Mouse (Mus musculus) layer of hippocampus, adult 9-10 months (tissue): ENCODE measurements around the gene Mogat2.

Experiments used
- DNase-seq: peaks from one replicate; pipeline ENCODE4 v3.0.0; 2022; ENCODE audit warnings: low spot score

Gene Mogat2

DNA sequence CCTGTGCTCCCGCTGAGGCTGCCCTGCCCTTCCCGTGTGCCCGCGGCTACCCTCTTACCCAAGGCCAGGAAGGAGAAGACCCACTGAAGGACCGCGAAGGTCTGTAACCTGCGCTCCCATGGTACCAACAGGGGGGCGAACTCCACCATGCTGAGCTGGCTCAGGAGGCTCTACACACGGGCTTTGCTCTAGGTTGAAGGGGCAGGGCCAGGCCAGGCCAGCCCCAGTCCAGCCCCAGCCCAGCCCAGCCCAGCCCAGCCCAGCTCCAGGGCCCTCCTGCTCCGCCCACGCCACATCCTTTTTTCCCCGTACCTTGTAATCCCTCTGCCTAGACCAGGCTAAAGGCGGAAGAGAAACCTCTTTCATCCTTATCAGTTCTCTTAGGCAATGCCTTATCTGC lies at the start of gene Mogat2:
Gene Mogat2 (minus strand): TSS at position 203 of the 400 bp plus-strand sequence.
- DNase-seq, result no peak

DNA sequence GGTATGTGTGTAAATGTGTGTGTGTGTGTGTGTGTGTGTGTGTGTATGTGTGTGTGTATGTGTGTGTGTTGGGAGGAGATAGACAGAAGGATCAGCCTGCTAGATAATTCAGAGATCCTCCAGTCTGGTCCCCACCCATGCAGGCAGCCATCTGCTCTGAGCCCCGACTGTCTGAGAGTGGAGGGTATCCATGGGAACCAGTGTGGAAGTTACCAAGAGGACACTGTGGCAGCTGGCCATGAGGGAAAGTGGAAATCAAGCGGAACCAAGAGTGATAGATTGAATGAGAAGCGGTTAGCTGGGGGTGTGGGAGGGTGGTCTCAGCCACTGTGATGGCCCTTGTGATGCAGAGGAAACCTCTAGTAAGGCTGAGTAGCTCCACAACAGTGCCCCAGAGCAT lies 48.9 kb upstream of the Mogat2 start:
- no peak for DNase-seq

DNA sequence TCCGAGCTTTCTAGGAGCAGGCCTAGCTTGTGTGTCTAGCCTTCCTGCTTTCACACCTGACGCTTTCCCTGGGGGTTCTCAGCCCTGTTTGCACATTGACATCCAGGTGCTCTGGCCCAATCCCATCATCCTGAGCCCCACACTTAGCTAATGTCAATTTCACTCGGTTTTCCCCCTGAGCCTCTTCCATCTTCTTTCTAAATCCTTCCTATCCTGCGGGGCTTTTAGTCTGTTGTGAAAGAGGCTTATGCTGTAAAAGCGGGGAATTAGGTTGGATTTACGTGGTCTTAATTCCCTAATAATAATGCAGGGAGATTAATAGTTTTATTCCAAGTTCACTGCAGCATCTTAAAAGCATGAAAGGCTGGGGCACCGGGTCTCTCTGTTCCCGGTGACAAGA lies 41.2 kb upstream of the Mogat2 start:
- DNase-seq, result no peak

DNA sequence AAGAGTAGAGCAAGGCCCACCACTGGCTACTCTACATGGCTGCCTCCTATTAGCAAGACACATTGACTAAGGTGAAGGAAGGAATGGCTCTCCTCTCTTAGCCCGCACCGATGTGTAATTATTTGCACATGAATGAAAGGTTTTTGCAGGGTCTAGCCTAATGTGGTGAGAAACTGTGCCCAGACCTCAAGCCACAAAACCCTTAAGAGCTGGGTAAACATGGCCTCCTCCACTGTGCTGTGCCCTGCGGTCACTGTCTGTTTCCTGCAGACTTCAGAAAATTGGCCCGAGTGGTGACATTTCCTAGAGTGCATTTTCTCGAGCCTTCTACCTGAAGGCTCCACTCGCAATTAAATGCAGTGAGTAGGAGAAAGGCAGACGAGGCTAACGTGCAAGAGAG lies 39.9 kb upstream of the Mogat2 start:
- DNase-seq, result no peak

DNA sequence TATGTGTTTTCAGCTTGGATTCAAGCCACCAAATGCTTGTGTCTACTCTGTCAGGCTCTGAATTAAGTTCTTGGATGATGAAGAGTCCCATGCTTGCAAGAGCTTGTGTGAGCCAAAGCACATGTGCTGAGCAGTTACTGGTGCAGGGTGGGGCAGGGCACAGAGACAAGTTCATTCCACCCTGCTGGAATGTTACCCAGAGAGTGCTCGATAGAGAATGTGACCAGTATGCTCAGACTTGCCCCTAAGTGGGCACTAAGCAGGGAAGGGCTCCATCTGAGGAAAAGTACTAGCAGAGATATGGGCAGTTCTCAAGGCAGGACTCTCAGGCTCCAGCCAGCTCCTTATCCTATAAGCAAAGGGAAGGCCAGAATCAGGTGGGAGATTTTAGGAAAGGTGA lies 38.3 kb upstream of the Mogat2 start:
- no peak for DNase-seq

DNA sequence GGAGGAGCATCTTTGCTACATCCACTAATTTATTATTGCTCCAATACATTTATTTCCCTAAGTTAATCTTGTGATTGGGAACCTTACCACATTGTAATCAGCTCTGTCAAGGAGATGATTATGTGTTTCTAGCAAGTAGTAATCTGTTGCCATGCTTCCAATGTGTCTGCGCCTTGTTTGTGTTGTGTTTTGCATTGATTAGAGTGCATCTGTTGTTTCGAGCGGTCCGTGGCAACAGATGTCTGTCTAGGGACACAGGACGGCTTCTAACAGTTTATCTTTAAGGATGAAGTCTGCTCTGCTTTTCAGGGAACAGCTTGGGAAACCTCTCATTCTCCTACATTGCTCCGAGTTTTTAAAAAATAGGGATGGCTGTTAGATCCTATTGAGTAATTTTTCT lies 36.7 kb upstream of the Mogat2 start:
- no peak for DNase-seq

DNA sequence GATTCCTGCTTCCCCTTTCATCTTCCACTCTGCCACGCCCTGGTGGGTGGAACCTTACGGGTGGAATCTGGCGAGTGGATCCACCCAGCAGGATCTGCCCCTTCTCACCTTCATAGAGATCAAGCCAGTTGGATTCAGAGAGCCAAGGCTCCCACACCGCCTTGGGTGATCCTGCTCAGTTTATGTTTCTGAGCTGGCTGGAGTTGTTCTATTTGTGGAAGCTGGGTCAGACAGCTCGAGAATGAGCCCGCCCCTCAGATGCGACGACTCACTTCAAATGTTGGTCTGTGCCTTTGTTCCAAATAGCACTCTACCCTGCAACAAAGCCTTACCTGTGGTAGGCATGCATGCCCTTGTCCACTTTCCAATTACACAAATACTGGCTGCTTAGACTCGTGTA lies 33.2 kb upstream of the Mogat2 start:
- DNase-seq, result no peak

DNA sequence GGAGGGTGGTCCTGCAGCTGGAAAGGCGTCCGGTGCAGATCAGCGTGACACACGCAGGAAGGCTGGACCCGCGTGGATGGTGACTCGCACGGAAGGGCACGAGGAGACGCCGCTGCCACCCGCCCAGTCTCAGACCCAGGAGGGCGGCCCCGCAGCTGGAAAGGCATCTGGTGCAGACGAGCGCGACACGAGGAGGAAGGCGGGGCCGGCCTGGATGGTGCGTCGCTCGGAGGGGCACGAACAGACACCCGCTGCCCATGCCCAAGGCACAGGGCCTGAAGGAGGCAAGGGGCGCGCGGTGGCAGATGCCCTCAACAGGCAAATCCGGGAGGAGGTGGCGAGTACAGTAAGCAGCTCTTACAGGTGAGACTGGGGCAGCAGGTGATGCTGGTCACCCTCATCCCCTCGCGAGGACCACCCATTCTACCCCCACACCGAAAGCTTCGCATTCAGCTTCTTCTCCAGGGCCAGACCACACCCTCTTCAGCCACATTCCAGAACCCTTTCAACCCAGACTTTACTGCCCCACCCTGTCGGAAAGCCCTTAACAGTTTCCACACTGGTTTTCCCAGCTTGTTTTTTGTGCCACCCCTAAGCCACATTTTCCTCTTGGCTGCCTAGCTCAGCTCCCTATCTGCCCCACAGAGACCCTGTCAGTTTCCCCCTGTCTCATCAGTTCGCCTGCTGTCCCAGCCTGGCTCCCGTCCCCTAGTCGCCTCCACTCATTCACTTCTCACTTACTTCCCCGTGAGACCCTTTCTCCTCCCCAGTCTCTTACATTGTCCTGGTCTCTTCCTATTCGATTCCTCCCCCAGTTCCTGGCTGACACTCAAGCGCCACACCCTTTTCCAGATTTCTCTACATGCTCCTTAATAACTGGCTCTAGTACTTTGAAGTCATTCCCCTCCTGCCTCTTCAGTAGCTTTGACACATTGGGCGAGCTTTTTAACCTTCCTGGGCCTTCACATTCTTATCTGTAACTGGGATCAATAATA lies 30.8 kb upstream of the Mogat2 start:
- no peak for DNase-seq

DNA sequence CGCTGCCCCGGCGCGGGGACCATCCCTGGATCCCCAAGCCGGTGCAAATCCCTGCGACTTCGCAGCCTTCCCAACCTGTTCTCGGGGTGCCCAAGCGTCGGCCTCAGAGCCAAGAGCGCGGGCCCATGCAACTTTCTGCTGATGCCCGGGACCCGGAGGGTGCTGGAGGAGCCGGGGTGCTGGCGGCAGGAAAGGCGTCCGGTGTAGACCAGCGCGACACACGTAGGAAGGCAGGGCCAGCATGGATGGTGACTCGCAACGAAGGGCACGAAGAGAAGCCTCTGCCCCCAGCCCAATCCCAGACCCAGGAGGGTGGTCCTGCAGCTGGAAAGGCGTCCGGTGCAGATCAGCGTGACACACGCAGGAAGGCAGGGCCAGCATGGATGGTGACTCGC lies 30.1 kb upstream of the Mogat2 start:
- DNase-seq, result no peak

DNA sequence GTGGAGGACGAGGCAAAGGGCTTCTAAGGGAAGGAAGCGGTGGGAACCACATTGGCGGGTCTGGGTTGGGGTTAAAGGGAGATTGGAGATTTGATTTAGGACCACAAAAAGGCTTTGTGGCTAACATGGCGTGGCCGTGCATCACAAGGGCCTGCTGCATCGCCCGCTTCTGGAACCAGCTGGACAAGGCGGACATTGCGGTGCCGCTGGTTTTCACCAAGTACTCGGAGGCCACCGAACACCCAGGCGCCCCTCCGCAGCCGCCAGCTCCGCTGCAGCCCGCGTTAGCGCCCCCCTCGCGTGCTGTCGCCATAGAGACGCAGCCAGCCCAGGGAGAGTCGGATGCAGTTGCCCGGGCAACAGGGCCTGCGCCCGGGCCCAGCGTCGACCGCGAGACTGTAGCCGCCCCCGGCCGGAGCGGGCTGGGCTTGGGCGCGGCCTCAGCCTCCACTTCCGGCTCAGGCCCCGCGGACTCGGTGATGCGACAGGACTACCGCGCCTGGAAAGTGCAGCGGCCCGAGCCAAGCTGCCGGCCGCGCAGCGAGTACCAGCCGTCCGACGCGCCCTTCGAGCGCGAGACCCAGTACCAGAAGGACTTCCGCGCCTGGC lies 29.6 kb upstream of the Mogat2 start:
- no peak for DNase-seq

DNA sequence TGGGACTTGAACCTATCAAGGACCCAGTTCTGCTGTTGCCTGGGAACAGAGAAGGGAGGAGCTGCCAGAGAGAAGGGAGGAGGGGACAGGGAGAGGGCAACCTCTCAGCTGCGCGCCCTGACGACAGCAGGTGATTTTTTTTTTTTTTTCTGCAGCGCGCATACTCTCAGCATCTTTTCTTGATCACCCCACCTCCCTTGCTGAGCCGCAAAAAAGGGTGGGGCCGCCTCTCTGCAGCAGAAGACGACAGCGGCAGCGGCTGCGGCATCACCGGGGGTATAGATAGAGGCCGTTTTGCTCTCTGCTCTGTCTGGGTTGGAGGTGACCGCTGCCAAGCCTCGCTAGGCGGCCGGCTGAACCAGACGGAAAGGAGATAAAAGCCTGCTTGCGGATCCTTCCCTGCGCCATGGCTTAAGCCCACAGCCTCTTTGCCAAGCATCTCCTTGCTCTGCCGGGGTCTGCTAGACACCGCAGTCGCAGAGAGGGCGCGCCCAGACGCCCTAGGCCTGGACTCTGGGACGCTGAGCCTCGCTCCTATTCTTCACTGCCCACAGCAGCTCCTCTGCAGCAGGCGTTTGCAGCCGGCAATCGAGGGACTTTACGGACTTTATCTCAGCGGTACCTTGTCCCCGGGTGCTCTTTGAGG lies 29.0 kb upstream of the Mogat2 start, which contains the start of gene Map6:
Gene Map6 (plus strand): TSS at position 197 of the 646 bp plus-strand sequence.
- no peak for DNase-seq

DNA sequence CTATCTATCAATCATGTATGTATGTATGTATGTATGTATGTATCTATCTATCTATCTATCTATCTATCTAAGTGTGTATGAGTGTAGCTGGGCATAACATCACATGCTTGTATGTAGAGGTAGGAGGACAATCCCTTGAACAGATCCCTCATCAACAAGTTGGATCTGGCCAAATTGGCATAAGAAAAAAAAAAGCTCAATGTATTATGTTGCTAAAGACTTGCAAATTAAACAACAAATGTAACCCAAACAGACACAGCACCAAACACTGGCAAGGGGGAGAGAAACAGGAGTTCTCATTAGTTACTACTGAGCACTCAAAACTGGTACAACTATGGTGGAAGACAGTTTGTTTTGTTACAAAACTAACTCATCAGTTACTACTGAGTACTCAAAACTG lies 26.2 kb upstream of the Mogat2 start:
- no peak for DNase-seq

DNA sequence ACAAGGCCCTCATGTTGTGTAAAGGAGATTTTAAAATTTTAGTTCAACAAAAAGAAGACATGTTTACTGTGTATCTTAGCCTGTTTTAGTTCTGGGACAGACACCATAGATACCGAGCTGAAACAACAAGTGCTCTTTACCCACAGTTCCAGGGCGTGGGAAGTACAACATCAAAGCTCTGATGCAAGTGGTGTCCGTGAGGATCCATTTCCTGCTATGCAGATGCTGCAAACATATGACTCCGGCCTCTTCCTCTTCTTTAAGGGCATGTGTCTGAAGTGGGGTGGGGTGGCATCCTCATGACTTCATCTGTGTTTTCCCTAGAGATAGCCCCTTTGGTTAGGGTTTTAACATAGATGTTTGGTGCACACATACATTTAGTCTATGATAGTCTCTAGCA lies 25.1 kb upstream of the Mogat2 start:
- DNase-seq, result no peak

DNA sequence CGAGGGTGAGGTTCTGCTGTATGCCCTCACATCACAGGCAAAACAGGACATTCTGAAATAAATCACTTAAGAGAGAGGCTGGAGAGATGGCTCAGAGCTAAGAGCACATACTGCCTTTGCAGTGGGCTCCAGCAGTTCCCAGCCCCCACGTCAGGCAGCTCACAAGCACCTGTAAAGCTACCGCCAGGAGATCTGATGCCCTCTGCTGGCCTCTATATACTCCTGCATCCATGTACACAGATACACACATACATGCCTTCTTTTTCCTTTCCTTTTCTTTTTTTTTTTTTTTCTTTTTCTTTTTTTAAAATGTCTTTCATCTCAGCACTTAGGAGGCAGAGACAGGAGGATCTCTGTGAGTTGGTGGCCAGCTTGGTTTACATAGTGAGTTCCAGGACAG lies 23.5 kb upstream of the Mogat2 start:
- no peak for DNase-seq

DNA sequence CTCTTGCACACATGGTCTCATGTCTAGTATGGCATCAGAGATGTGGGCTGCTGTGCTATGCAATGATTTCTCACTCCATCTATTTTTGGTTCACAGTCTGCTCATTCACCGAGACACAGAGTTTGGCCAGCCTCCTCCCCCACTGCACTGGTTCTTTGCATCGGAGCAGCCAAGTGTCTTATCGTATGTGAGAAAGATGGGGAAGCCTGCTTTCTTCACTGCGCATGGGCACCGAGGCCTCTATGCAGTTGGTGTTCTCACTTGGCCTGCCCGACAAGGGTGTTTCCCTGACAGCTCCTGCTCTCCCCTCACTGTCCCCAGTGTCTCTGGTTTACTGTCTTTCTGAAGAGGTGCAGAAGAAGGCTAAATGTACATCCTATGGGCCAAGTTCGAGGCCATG lies 16.6 kb upstream of the Mogat2 start:
- no peak for DNase-seq

DNA sequence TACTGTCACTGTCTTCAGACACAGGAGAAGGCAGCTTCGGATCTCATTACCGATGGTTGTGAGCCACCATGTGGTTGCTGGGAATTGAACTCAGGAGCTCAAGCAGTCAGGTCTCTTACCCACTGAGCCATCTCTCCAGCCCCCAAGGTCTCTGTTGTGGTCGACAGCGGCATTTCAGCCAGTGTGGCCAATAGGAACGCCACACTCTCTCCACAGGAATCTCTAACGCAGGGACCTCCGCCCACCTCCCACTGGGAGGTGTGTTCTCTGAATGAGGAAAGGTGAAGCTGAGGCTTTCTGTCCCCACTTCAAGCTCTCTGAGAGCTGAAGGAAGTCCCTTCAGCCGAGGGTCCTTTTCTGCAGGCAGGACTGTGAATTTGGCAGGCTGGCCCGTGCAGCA lies 12.0 kb upstream of the Mogat2 start:
- DNase-seq, result no peak

DNA sequence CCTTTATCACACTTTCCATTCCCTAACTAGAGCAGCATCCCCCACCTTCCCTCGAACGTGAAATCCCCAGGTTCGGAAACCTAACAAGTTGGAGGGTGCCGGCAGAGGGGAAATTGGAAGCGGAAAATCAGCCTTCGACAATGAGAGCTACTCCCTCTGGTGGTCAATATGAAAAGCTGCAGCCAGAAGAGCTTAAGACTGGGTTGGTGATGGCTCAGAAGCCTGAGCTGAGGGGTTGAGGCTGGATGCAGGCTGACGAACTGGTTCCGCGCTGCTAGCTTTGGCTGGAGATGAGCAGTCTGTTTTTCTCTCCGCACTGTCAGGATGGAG lies 11.1 kb upstream of the Mogat2 start:
- DNase-seq, result no peak

DNA sequence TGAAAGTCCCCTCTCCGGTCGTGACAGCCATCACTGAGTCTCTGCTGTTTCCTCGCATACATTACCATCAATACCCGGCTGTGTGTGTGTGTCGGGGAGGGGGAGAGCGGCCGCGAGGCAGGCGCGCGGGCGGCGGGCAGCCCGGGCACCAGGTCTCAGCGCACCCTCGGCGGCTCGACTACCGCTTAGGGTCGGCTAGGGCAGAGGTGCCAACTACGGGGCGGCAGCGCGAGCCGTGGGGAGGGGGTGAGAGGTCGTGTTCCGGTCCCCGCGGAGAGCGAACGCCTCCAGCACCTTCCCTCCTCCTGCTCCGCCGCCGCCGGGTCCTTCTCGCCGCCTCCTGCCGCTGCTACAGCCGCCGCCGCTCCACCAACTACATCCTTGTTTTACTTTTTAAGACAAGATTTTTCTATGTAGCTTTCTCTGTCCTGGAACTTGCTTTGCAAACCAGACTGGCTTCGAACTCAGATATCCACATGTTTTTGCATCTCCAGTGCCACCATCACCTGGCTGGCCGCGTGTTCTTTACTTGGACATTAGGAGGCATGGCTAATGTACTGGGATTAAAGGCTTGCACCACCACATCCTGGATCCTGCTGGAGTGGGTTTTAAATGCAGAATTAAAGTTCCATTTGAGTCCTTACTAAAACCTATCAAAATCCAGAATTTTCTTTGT lies 10.6 kb upstream of the Mogat2 start:
- no peak for DNase-seq

DNA sequence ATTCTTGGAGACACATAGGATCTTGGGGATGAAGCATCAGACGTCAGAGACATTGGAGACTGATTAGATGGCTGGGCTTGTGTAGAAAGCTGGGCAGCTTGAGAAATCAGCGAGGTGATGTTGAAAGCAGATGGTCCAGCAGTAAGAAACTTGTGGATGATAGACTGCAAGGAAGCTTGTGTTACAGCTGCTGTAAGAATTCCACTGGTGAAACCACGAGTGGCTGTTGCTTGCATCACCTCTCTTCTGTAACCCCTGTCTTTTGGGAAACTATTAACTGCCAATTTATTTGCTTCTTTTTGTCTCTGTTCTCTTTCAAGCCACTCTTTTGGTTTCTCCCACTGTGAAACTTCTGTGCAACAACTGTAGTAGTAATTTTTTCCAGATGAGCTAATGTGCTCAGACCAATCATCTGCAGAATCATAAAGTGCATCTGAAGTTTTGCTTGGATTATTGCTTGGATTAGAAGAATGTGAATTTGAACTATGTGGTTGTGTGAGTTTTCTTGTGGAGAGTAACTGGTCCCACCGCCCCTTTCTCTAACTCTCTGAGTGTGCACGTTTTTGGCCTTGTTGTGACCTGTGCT lies 9.8 kb upstream of the Mogat2 start:
- no peak for DNase-seq

DNA sequence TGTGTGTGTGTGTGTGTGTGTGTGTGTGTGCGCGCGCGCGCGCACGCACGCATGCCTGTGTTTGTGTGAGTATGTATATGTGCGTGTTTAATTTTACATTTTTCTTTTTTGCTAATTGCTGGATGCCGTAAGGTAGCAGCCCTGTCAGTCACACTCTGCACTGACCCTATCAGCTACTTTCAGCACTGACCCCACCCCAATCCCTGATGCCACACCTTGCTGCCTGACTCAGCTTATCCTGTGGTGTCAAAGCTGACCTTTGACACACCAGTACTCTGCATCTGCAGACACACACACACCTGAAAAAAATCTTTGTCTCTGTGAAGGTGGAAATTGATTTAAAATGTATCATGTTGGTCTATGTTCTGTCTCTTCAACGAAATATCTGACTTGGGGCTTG lies 3.7 kb upstream of the Mogat2 start:
- DNase-seq, result no peak

DNA sequence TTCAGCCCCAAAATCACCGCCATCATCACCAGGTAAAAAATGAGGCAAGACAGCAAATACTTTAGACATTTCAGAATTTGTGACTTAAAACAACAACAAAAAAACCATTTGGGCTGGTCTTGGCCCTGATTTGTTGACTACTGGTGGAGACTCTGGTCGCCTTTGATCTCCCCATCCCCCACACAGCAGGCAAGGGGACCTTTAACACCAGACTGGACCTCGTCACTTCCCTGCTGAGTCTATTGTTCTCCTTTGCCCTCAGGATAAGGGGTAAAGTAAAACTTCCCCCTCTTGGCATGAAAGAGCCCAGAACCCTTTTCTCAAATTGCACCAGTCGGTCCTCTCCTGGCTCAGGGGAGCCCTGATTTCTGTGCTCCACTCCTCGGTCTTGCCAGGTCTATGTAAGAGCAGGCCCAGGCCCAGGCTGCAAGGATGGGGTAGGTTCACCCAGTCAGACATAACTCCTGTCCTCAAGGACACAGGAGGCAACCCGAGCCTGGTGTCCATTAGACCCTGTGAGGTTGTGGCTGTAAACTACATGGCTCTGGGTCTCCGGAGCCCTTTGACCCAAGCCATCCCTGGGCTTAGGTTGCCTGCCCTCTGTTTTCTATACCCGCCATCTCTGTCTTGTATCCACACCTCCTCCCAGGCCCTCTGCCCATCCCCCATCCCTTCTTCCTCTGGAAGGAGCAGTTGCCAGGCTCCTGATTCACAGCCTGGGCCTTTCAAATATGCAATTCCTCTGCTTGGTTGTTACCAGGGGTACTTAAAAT lies 1.3 kb downstream of the Mogat2 start:
- no peak for DNase-seq
